Mouse (Mus musculus): Measurements from ENCODE around the gene Kat14. TPM values are rescaled to one million over a fixed set of nuclear protein-coding genes. Genes with fewer than 3 reads are reported as not detected.

Kat14 gene
- polyA plus RNA-seq, 1 experiment from 2014 or later, result 19.1 TPM

- no peak overlapping the region for H3K27ac ChIP-seq (ENCODE audit: low read length)
- ATAC-seq, result no peak; the same call in 1 of the 2 replicates
These were observed 66.9 kb downstream of the Kat14 start for GRCm38 (mm10) chr2:144435679-144436078.

GRCm38 (mm10) chr2:144438424-144438823, 69.6 kb downstream of the Kat14 start:
- Histone ChIP-seq H3K9me3 (ENCODE audit: low read length) (no peaks in the 10 kb centered on the region), H3K27ac (ENCODE audit: low read length) (no peak overlapping the region), H3K4me3 (ENCODE audit: low read depth, low read length) (no peak overlapping the region), H3K36me3 (ENCODE audit: insufficient read depth, low read length) (no peaks in the 10 kb centered on the region), H3K9ac (replicated peaks; ENCODE audit: low read depth) (no peak overlapping the region), H3K4me2 (replicated peaks; ENCODE audit: low read depth, low read length) (no peak overlapping the region), H3K4me1 (ENCODE audit: insufficient read depth, low read depth, low read length) (no peaks in the 10 kb centered on the region), H3K27me3 (replicated peaks; ENCODE audit: insufficient read depth, low read length) (no peaks in the 10 kb centered on the region)
- DNase-seq (ENCODE audit: low spot score) (no peak), ATAC-seq (no peak)
- no peak for TF ChIP-seq EP300 (IDR thresholded peaks at IDR 0.05)
- peak; percentile 44 for TF ChIP-seq CTCF (IDR thresholded peaks at IDR 0.05)
- 62% methylated on average over 4 of the region's 4 CpGs for WGBS

More at GRCm38 (mm10) chr2:144435679-144436078, 66.9 kb downstream of the Kat14 start:
- no peaks in the 10 kb centered on the region for H3K9me3 ChIP-seq (ENCODE audit: low read length)
- H3K27me3 ChIP-seq (replicated peaks; ENCODE audit: insufficient read depth, low read length), result no peaks in the 10 kb centered on the region
- no peaks in the 10 kb centered on the region for H3K36me3 ChIP-seq (ENCODE audit: insufficient read depth, low read length)
- no peaks in the 10 kb centered on the region for H3K4me1 ChIP-seq (ENCODE audit: insufficient read depth, low read depth, low read length)
- no peak overlapping the region for H3K9ac ChIP-seq (replicated peaks; ENCODE audit: low read depth)
- TF ChIP-seq CTCF (IDR thresholded peaks at IDR 0.05) (no peak), EP300 (IDR thresholded peaks at IDR 0.05) (no peak)
- no peak overlapping the region for H3K4me2 ChIP-seq (replicated peaks; ENCODE audit: low read depth, low read length)
- H3K4me3 ChIP-seq (ENCODE audit: low read depth, low read length), result no peak overlapping the region
- 65% methylated on average over 10 of the region's 10 CpGs for WGBS
- DNase-seq (ENCODE audit: low spot score), result peak; percentile 37

- 53% methylated on average over 3 of the region's 3 CpGs for WGBS
- H3K4me3 ChIP-seq (ENCODE audit: low read depth, low read length), result no peak overlapping the region
- H3K36me3 ChIP-seq (ENCODE audit: insufficient read depth, low read length), result no peaks in the 10 kb centered on the region
- no peak for TF ChIP-seq CTCF (IDR thresholded peaks at IDR 0.05)
- no peak for TF ChIP-seq EP300 (IDR thresholded peaks at IDR 0.05)
- no peak overlapping the region for H3K27ac ChIP-seq (ENCODE audit: low read length)
- H3K9ac ChIP-seq (replicated peaks; ENCODE audit: low read depth), result no peak overlapping the region
- no peaks in the 10 kb centered on the region for H3K27me3 ChIP-seq (replicated peaks; ENCODE audit: insufficient read depth, low read length)
- ATAC-seq, result no peak
- DNase-seq (ENCODE audit: low spot score), result no peak
- H3K9me3 ChIP-seq (ENCODE audit: low read length), result no peaks in the 10 kb centered on the region
- no peak overlapping the region for H3K4me2 ChIP-seq (replicated peaks; ENCODE audit: low read depth, low read length)
- no peaks in the 10 kb centered on the region for H3K4me1 ChIP-seq (ENCODE audit: insufficient read depth, low read depth, low read length)
These were observed 70.5 kb downstream of the Kat14 start for GRCm38 (mm10) chr2:144439191-144439700.

- Histone ChIP-seq H3K4me2 (replicated peaks; ENCODE audit: low read depth, low read length) (no peak overlapping the region), H3K4me1 (ENCODE audit: insufficient read depth, low read depth, low read length) (no peaks in the 10 kb centered on the region), H3K9me3 (ENCODE audit: low read length) (no peaks in the 10 kb centered on the region), H3K27ac (ENCODE audit: low read length) (no peak overlapping the region), H3K9ac (replicated peaks; ENCODE audit: low read depth) (no peak overlapping the region), H3K4me3 (ENCODE audit: low read depth, low read length) (no peak overlapping the region), H3K36me3 (ENCODE audit: insufficient read depth, low read length) (no peaks in the 10 kb centered on the region), H3K27me3 (replicated peaks; ENCODE audit: insufficient read depth, low read length) (no peaks in the 10 kb centered on the region)
- DNase-seq (ENCODE audit: low spot score) (peak; percentile 66), ATAC-seq (peak; percentile 86)
- no peak for TF ChIP-seq CTCF (IDR thresholded peaks at IDR 0.05)
- TF ChIP-seq EP300 (IDR thresholded peaks at IDR 0.05), result no peak
- WGBS, result 44% methylated on average over 11 of the region's 11 CpGs
These were observed 72.7 kb downstream of the Kat14 start for GRCm38 (mm10) chr2:144441386-144441915.

DNA sequence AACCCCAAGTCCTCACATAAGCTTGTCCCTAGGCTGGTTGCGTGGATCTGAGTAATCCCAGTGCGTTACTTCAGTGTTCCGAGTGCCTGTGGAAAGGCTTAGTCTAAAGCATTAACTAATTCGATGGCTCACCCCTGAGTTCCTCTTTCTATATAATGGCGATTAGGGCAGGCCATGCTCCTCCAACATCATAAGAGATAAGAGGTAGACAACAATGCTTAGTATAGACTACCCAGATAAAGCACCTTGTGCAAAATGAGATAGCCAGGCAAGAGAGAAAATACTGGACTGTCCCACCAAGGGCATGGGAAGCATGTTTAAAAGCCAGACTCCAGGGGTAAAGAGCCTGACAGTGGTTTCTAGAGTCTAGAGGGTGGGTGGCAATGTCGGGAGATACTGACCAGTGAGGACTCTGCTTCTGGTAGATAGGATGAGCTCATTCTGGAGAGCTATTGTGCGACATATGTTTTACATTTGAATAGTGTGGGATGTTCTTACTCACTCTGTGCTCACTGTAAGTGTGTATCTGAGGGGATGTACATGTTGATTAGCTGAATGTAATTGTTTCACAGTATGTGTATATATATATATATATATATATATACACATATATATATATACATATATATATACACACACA, 77.7 kb downstream of the Kat14 start:
- Histone ChIP-seq H3K4me2 (replicated peaks; ENCODE audit: low read depth, low read length) (no peak overlapping the region), H3K27ac (ENCODE audit: low read length) (no peak overlapping the region), H3K9ac (replicated peaks; ENCODE audit: low read depth) (no peak overlapping the region), H3K4me3 (ENCODE audit: low read depth, low read length) (no peak overlapping the region), H3K27me3 (replicated peaks; ENCODE audit: insufficient read depth, low read length) (no peaks in the 10 kb centered on the region), H3K4me1 (ENCODE audit: insufficient read depth, low read depth, low read length) (no peaks in the 10 kb centered on the region), H3K36me3 (ENCODE audit: insufficient read depth, low read length) (no peaks in the 10 kb centered on the region), H3K9me3 (ENCODE audit: low read length) (no peaks in the 10 kb centered on the region)
- 80% methylated on average over 7 of the region's 7 CpGs for WGBS
- no peak for TF ChIP-seq CTCF (IDR thresholded peaks at IDR 0.05)
- TF ChIP-seq EP300 (IDR thresholded peaks at IDR 0.05), result no peak
- ATAC-seq (no peak), DNase-seq (ENCODE audit: low spot score) (no peak)

- no peak overlapping the region for H3K27ac ChIP-seq (ENCODE audit: low read length)
- no peak for DNase-seq (ENCODE audit: low spot score)
- no peak overlapping the region for H3K4me3 ChIP-seq (ENCODE audit: low read depth, low read length)
- no peaks in the 10 kb centered on the region for H3K4me1 ChIP-seq (ENCODE audit: insufficient read depth, low read depth, low read length)
- H3K9me3 ChIP-seq (ENCODE audit: low read length), result no peaks in the 10 kb centered on the region
- TF ChIP-seq EP300 (IDR thresholded peaks at IDR 0.05) (no peak), CTCF (IDR thresholded peaks at IDR 0.05) (no peak)
- no peak overlapping the region for H3K4me2 ChIP-seq (replicated peaks; ENCODE audit: low read depth, low read length)
- H3K9ac ChIP-seq (replicated peaks; ENCODE audit: low read depth), result no peak overlapping the region
- H3K36me3 ChIP-seq (ENCODE audit: insufficient read depth, low read length), result no peaks in the 10 kb centered on the region
- H3K27me3 ChIP-seq (replicated peaks; ENCODE audit: insufficient read depth, low read length), result no peaks in the 10 kb centered on the region
- ATAC-seq, result no peak
- 65% methylated on average over 2 of the region's 2 CpGs for WGBS
These were observed 81.6 kb downstream of the Kat14 start for GRCm38 (mm10) chr2:144450378-144450777.

All from lung, postnatal 0 days (tissue).